ENCODE assay signal across 23 mouse cellular contexts in genomic region chr15:51324211-51324610, GRCm38 (mm10).
DNase-seq lines count a peak whose midpoint lies in the region; ATAC-seq lines count a peak whose summit lies in the region.
"Had no signal": no experiment of that assay in that cellular context is flagged by ENCODE, and none has a peak within 500 bp of the region (broad histone marks: within the 10 kb centered on the region; RNA-seq: fewer than 3 reads in every experiment).

No protein-coding gene starts in this region.

- peaks cover 9% of the 10 kb centered on the region; the same call in 1 of the 2 replicates for H3K4me1 ChIP-seq in embryonic facial prominence, embryonic 14.5 days (ENCODE audit: control insufficient read depth, insufficient read depth, low read length)
- peaks cover 30% of the 10 kb centered on the region for H3K4me1 ChIP-seq in limb, embryonic 10.5 days
- H3K4me1 ChIP-seq: forebrain, embryonic 10.5 days; forebrain, embryonic 12.5 days had no signal

- no peak overlapping the region for H3K9ac ChIP-seq in embryonic facial prominence, embryonic 14.5 days (ENCODE audit: low read depth, low read length)
- H3K9ac ChIP-seq: embryonic facial prominence, embryonic 12.5 days; embryonic facial prominence, embryonic 15.5 days; forebrain, embryonic 12.5 days had no signal

- H3K27me3 ChIP-seq in embryonic facial prominence, embryonic 14.5 days (replicated peaks; ENCODE audit: control insufficient read depth, insufficient read depth, low read length): 0 out of 2 replicates have a peak, but pooled peaks cover 3% of the 10 kb centered on the region
- H3K27me3 ChIP-seq in limb, embryonic 10.5 days (ENCODE audit: low read depth, poor library complexity, severe bottlenecking): peaks cover 14% of the 10 kb centered on the region
- H3K27me3 ChIP-seq: CH12.LX; embryonic facial prominence, embryonic 15.5 days; forebrain, embryonic 12.5 days had no signal

- ATAC-seq in embryonic facial prominence, embryonic 14.5 days (ENCODE audit: low read depth): no peak
- no peak for ATAC-seq in granulocyte monocyte progenitor cell, adult 5-6 weeks (replicated peaks; ENCODE audit: poor library complexity, severe bottlenecking)
- ATAC-seq: CD4-positive, CD25-positive, alpha-beta regulatory T cell, adult 4 months had no signal

- no peak overlapping the region for H3K4me2 ChIP-seq in embryonic facial prominence, embryonic 14.5 days (ENCODE audit: low read depth, low read length)
- H3K4me2 ChIP-seq: embryonic facial prominence, embryonic 12.5 days; embryonic facial prominence, embryonic 15.5 days; forebrain, embryonic 12.5 days had no signal

- no peak overlapping the region; the same call in 1 of the 2 replicates for H3K27ac ChIP-seq in embryonic facial prominence, embryonic 14.5 days (replicated peaks; ENCODE audit: low read depth, low read length)
- H3K27ac ChIP-seq in limb, embryonic 10.5 days: no peak overlapping the region
- H3K27ac ChIP-seq: embryonic facial prominence, embryonic 12.5 days; embryonic facial prominence, embryonic 15.5 days; forebrain, embryonic 10.5 days; forebrain, embryonic 12.5 days had no signal

- 33% methylated on average over 5 of the region's 5 CpGs for WGBS in embryonic facial prominence, embryonic 14.5 days
- WGBS in limb, embryonic 10.5 days: 30% methylated on average over 5 of the region's 5 CpGs

- H3K4me3 ChIP-seq in embryonic facial prominence, embryonic 14.5 days (ENCODE audit: low read depth, low read length): no peak overlapping the region
- H3K4me3 ChIP-seq in limb, embryonic 10.5 days: no peak overlapping the region
- H3K4me3 ChIP-seq: embryonic facial prominence, embryonic 12.5 days; embryonic facial prominence, embryonic 15.5 days; erythroblast, embryonic 14.5 days; forebrain, embryonic 10.5 days; forebrain, embryonic 12.5 days had no signal

- H3K36me3 ChIP-seq in embryonic facial prominence, embryonic 14.5 days (ENCODE audit: control insufficient read depth, insufficient read depth, low read length): no peaks in the 10 kb centered on the region
- H3K36me3 ChIP-seq in limb, embryonic 10.5 days: no peaks in the 10 kb centered on the region
- H3K36me3 ChIP-seq: embryonic facial prominence, embryonic 12.5 days; embryonic facial prominence, embryonic 15.5 days; forebrain, embryonic 10.5 days; forebrain, embryonic 12.5 days; G1E had no signal

- DNase-seq in embryo, embryonic 11 days: peak; percentile 16
- DNase-seq in embryo, embryonic 10 days (ENCODE audit: low spot score): no peak
- peak; percentile 34 for DNase-seq in embryonic facial prominence, embryonic 14.5 days (ENCODE audit: low spot score)
- DNase-seq in limb, embryonic 10.5 days (ENCODE audit: low spot score): peak; percentile 36
- no peak for DNase-seq in retina, embryonic 14.5 days (ENCODE audit: low spot score)
- DNase-seq: adrenal gland, adult 2 months; adrenal gland, postnatal 10 days; adrenal gland, postnatal 25 days; B cell, adult 2 months; cerebellum, adult 11 months; cerebellum, adult 18-20 months; cerebellum, adult 9-10 months; cerebellum, postnatal 10 days; cerebellum, postnatal 25 days had no signal

- H3K9me3 ChIP-seq in embryonic facial prominence, embryonic 14.5 days (ENCODE audit: control insufficient read depth, low read length): no peaks in the 10 kb centered on the region
- no peaks in the 10 kb centered on the region for H3K9me3 ChIP-seq in limb, embryonic 10.5 days (replicated peaks)
- H3K9me3 ChIP-seq: embryonic facial prominence, embryonic 12.5 days; embryonic facial prominence, embryonic 15.5 days; forebrain, embryonic 10.5 days; forebrain, embryonic 12.5 days; G1E had no signal

Comparison
In these comparisons a context has a peak if more than half of its experiments do, and no peak if none do; other contexts are left out.
1. DNase-seq: peak in embryo, embryonic 11 days (single experiment), embryonic facial prominence, embryonic 14.5 days (single experiment) and limb, embryonic 10.5 days (single experiment); none in embryo, embryonic 10 days (single experiment) and retina, embryonic 14.5 days (single experiment).